Mouse (Mus musculus): ENCODE measurements around the gene Myo18b. TPM values are rescaled to one million over a fixed set of nuclear protein-coding genes. Genes with fewer than 3 reads are reported as not detected.

Myo18b gene
- total and polyA plus RNA-seq, 3 experiments, result not detected

- H3K4me1 ChIP-seq (ENCODE audit: control insufficient read depth in 1 of 2, insufficient read depth in 2 of 2), result no peaks in the 10 kb centered on the region
- H3K4me3 ChIP-seq (replicated peaks in 1 of 3; ENCODE audit: low read depth in 2 of 3, low read length in 2 of 3, poor library complexity in 1 of 3), result no peak overlapping the region
- H3K4me2 ChIP-seq (ENCODE audit: insufficient read depth, low read depth, poor library complexity, severe bottlenecking), result no peak overlapping the region
- H3K9me3 ChIP-seq (replicated peaks; ENCODE audit: low read length), result peaks cover 89% of the 10 kb centered on the region
- H3K36me3 ChIP-seq (replicated peaks in 1 of 2; ENCODE audit: control insufficient read depth in 1 of 2, insufficient read depth in 1 of 2, low read length in 1 of 2), result no peaks in the 10 kb centered on the region
- dilution Hi-C loops (cut with MboI; ENCODE audit: extremely low pct_ligation_motif_present, extremely low pct_unique_long_range_greater_than_20kb, low sequenced_read_pairs), result no loop called here
- TF ChIP-seq USF2 (conservative IDR thresholded peaks at IDR 0.05; ENCODE audit: low read depth, low read length), result no peak
- TF ChIP-seq ZKSCAN1 (IDR thresholded peaks at IDR 0.05; ENCODE audit: borderline replicate concordance, low read depth, low read length), result no peak
- no peak for TF ChIP-seq CHD2 (IDR thresholded peaks at IDR 0.05; ENCODE audit: low read length)
- no peak for TF ChIP-seq MAFK (IDR thresholded peaks at IDR 0.05; ENCODE audit: insufficient replicate concordance, low read length)
- no peak for TF ChIP-seq UBTF (IDR thresholded peaks at IDR 0.05; ENCODE audit: low read depth, low read length)
- no peak for TF ChIP-seq TCF12 (IDR thresholded peaks at IDR 0.05; ENCODE audit: low read depth, low read length)
- TF ChIP-seq E2F4 (IDR thresholded peaks at IDR 0.05; ENCODE audit: insufficient replicate concordance, low read depth, low read length), result no peak
- no peak for TF ChIP-seq NELFE (IDR thresholded peaks at IDR 0.05; ENCODE audit: low read depth, low read length)
- TF ChIP-seq TBP (conservative IDR thresholded peaks at IDR 0.05; ENCODE audit: low read depth, low read length), result no peak
- no peak for TF ChIP-seq USF1 (IDR thresholded peaks at IDR 0.05; ENCODE audit: low read depth, low read length)
- TF ChIP-seq SMC3 (IDR thresholded peaks at IDR 0.05; ENCODE audit: low read depth, low read length), result no peak
- TF ChIP-seq MYC (IDR thresholded peaks at IDR 0.05; ENCODE audit: low read depth, low read length), result no peak
- TF ChIP-seq POLR2AphosphoS2 (IDR thresholded peaks at IDR 0.05; ENCODE audit: low read depth, low read length), result no peak
- TF ChIP-seq MAZ (IDR thresholded peaks at IDR 0.05; ENCODE audit: low read depth, low read length), result no peak
- no peak for TF ChIP-seq JUN (IDR thresholded peaks at IDR 0.05; ENCODE audit: insufficient read depth, low read depth, low read length)
- TF ChIP-seq CTCF (conservative IDR thresholded peaks at IDR 0.05 in 1 of 2, IDR thresholded peaks at IDR 0.05 in 1 of 2; ENCODE audit: low read depth in 2 of 2, low read length in 2 of 2), result no peak
- in situ Hi-C loops (cut with MboI; ENCODE audit: low pct_ligation_motif_present, low pct_unique_long_range_greater_than_20kb, low sequenced_read_pairs), result no loop called here
- no peak for DNase-seq (ENCODE audit: extremely low read depth)
- H3K79me2 ChIP-seq (replicated peaks; ENCODE audit: control insufficient read depth, extremely low read depth, insufficient read depth, poor library complexity, severe bottlenecking), result no peaks in the 10 kb centered on the region
- H3K27ac ChIP-seq (ENCODE audit: insufficient read depth, low read depth), result no peak overlapping the region
- no peaks in the 10 kb centered on the region for H3K27me3 ChIP-seq (replicated peaks)
- H3K9ac ChIP-seq (ENCODE audit: insufficient read depth, low read depth), result no peak overlapping the region
Measured at GRCm38 (mm10) chr5:112791792-112792780, 104.1 kb downstream of the Myo18b start.

GRCm38 (mm10) chr5:112790376-112791111 lies 105.6 kb downstream of the Myo18b start:
- H3K4me3 ChIP-seq (replicated peaks in 1 of 3; ENCODE audit: low read depth in 2 of 3, low read length in 2 of 3, poor library complexity in 1 of 3), result no peak overlapping the region
- DNase-seq (ENCODE audit: extremely low read depth), result no peak
- TF ChIP-seq ZKSCAN1 (IDR thresholded peaks at IDR 0.05; ENCODE audit: borderline replicate concordance, low read depth, low read length), result no peak
- no peak for TF ChIP-seq IRF4 (IDR thresholded peaks at IDR 0.05; ENCODE audit: low read depth, low read length)
- TF ChIP-seq ELF1 (IDR thresholded peaks at IDR 0.05; ENCODE audit: low read depth, low read length), result no peak
- TF ChIP-seq SIN3A (IDR thresholded peaks at IDR 0.05; ENCODE audit: low read length), result no peak
- no peak for TF ChIP-seq JUN (IDR thresholded peaks at IDR 0.05; ENCODE audit: insufficient read depth, low read depth, low read length)
- no peak for TF ChIP-seq MXI1 (IDR thresholded peaks at IDR 0.05; ENCODE audit: low read depth, low read length)
- TF ChIP-seq TCF12 (IDR thresholded peaks at IDR 0.05; ENCODE audit: low read depth, low read length), result no peak
- TF ChIP-seq E2F4 (IDR thresholded peaks at IDR 0.05; ENCODE audit: insufficient replicate concordance, low read depth, low read length), result no peak
- no peak for TF ChIP-seq MAFK (IDR thresholded peaks at IDR 0.05; ENCODE audit: insufficient replicate concordance, low read length)
- no peak for TF ChIP-seq ZMIZ1 (IDR thresholded peaks at IDR 0.05; ENCODE audit: low read depth, low read length)
- no peak for TF ChIP-seq KAT2A (IDR thresholded peaks at IDR 0.05; ENCODE audit: insufficient replicate concordance, low read length)
- TF ChIP-seq MAX (IDR thresholded peaks at IDR 0.05; ENCODE audit: low read length), result no peak
- no peak for TF ChIP-seq MEF2A (IDR thresholded peaks at IDR 0.05; ENCODE audit: borderline replicate concordance, low read depth, low read length)
- TF ChIP-seq NRF1 (IDR thresholded peaks at IDR 0.05; ENCODE audit: low read depth, low read length), result no peak
- H3K27ac ChIP-seq (ENCODE audit: insufficient read depth, low read depth), result no peak overlapping the region
- dilution Hi-C loops (cut with MboI; ENCODE audit: extremely low pct_ligation_motif_present, extremely low pct_unique_long_range_greater_than_20kb, low sequenced_read_pairs), result no loop called here
- H3K79me2 ChIP-seq (replicated peaks; ENCODE audit: control insufficient read depth, extremely low read depth, insufficient read depth, poor library complexity, severe bottlenecking), result no peaks in the 10 kb centered on the region
- H3K36me3 ChIP-seq (replicated peaks in 1 of 2; ENCODE audit: control insufficient read depth in 1 of 2, insufficient read depth in 1 of 2, low read length in 1 of 2), result no peaks in the 10 kb centered on the region
- H3K27me3 ChIP-seq (replicated peaks), result no peaks in the 10 kb centered on the region
- peaks cover 89% of the 10 kb centered on the region for H3K9me3 ChIP-seq (replicated peaks; ENCODE audit: low read length)
- H3K4me2 ChIP-seq (ENCODE audit: insufficient read depth, low read depth, poor library complexity, severe bottlenecking), result no peak overlapping the region
- H3K4me1 ChIP-seq (ENCODE audit: control insufficient read depth in 1 of 2, insufficient read depth in 2 of 2), result no peaks in the 10 kb centered on the region
- H3K9ac ChIP-seq (ENCODE audit: insufficient read depth, low read depth), result no peak overlapping the region
- in situ Hi-C loops (cut with MboI; ENCODE audit: low pct_ligation_motif_present, low pct_unique_long_range_greater_than_20kb, low sequenced_read_pairs), result no loop called here
